Mouse (Mus musculus): ENCODE measurements at regions not wholly inside any gene's neighbourhood (a gene's known extent, or its start where the extent isn't known, plus 50 kb on each side); places are given as distances from the start of the nearest gene placed in this dataset.

DNA sequence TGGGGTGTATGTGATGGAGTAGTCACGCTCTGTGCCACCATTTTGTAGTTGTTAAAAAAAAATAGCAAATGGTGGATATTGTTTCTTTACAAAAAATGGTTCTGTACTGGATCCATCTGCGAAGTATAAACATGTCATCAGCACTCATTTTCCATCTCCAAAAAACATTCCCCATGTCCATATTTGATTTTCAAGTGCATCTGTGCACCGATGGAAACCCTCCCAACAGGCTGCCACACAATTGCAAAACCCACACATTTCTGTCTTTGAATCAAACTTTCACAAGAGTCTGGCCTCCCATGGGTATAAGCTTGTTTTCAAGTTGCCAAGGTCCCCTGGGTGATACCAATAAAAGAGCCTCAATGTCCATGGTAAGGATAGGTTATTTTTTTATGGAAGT is 51.4 kb upstream of the Zeb2 start:
- TF ChIP-seq CTCF (IDR thresholded peaks at IDR 0.05; ENCODE audit: low read depth) = no peak
- TF ChIP-seq EP300 (IDR thresholded peaks at IDR 0.05; ENCODE audit: low read depth) = no peak
